Mouse (Mus musculus): Measurements from ENCODE around the gene Mical1.

GRCm38 (mm10) chr10:41523386-41523785 lies 47.3 kb downstream of the Mical1 start:
- TF ChIP-seq CTCF (IDR thresholded peaks at IDR 0.05; ENCODE audit: low read depth, low read length) = no peak
- TF ChIP-seq GATA1 (IDR thresholded peaks at IDR 0.05; ENCODE audit: borderline replicate concordance, low read length) = no peak
- TF ChIP-seq TAL1 (conservative IDR thresholded peaks at IDR 0.05; ENCODE audit: low read depth, low read length) = no peak

Measured in G1E (cell line).